Mouse (Mus musculus) midbrain, embryonic 14.5 days (tissue): ENCODE measurements at regions not wholly inside any gene's neighbourhood (a gene's known extent, or its start where the extent isn't known, plus 50 kb on each side); places are given as distances from the start of the nearest gene placed in this dataset.
A peak's percentile ranks its signal among the peaks of the same experiment; 100 is the strongest.

ENCODE experiments used
- ATAC-seq: fragments of 200-750 bp; cut with Nextera tagmentation; 2 replicates; pipeline ENCODE4 v1.8.0; 2017; ENCODE audit warnings: moderate number of reproducible peaks, moderate library complexity; ENCODE audit not compliant: low FRiP score, low TSS enrichment
- DNase-seq: peaks from one replicate; pipeline ENCODE4 v3.0.0-alpha.2; 2015
- H3K27ac ChIP-seq: fragments of 300-500 bp; sonication (generic); replicated peaks from 2 replicates; pipeline ENCODE4 v1.5.1; 2014; ENCODE audit warnings: mild to moderate bottlenecking, low read depth, low read length, moderate library complexity
- H3K27me3 ChIP-seq: fragments of 300-500 bp; sonication (generic); 2 replicates; pipeline ENCODE4 v1.6.1; 2014; ENCODE audit warnings: low read length, control low read depth, mixed read lengths; ENCODE audit not compliant: control insufficient read depth, insufficient read depth
- H3K36me3 ChIP-seq: fragments of 300-500 bp; sonication (generic); 2 replicates; pipeline ENCODE4 v1.6.1; 2014; ENCODE audit warnings: low read length, control low read depth; ENCODE audit not compliant: control insufficient read depth, insufficient read depth
- H3K4me1 ChIP-seq: fragments of 300-500 bp; sonication (generic); 2 replicates; pipeline ENCODE4 v1.6.1; 2014; ENCODE audit warnings: mild to moderate bottlenecking, antibody characterized with exemption, low read length, control low read depth; ENCODE audit not compliant: control insufficient read depth, insufficient read depth
- H3K4me2 ChIP-seq: fragments of 300-500 bp; sonication (generic); 2 replicates; pipeline ENCODE4 v1.6.1; 2014; ENCODE audit warnings: mild to moderate bottlenecking, low read length, moderate library complexity
- H3K4me3 ChIP-seq: fragments of 300-500 bp; sonication (generic); replicated peaks from 2 replicates; pipeline ENCODE4 v1.5.1; 2014; ENCODE audit warnings: low read depth, low read length
- H3K9ac ChIP-seq: fragments of 300-500 bp; sonication (generic); replicated peaks from 2 replicates; pipeline ENCODE4 v1.6.1; 2014; ENCODE audit warnings: mild to moderate bottlenecking, low read length, moderate library complexity
- H3K9me3 ChIP-seq: fragments of 300-500 bp; sonication (generic); 2 replicates; pipeline ENCODE4 v1.6.1; 2016; ENCODE audit warnings: low read length, control low read depth, mixed read lengths; ENCODE audit not compliant: control insufficient read depth
- WGBS: fragments of 180-500 bp; shearing (Covaris S2); extraction: QIAGEN DNeasy Blood & Tissue Kit; methylation state at CpG from one replicate; pipeline ENCODE4 v1.1.7; 2014; 5-methylcytosine and 5-hydroxymethylcytosine counted together

DNA sequence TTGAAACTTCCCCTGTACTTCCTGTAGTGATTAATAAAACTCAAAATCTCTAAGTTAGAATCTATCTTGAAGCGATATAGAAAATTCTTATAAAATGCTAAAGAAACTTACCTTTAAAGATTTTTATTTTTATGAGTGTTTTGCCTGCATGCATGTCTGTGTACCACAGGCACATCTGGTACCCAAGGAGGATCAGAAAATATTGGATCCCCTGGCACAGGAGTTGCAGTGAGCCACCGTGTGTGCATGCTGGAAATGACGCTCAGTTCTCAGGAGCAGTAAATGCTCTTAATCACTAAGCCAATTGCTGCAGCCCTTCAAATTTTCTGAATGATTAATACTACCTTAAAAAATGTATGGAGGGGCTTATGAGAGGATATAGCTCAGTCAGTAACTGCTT is 142.8 kb upstream of the 4931417E11Rik start:
- Histone ChIP-seq H3K27me3 (no peaks in the 10 kb centered on the region), H3K4me3 (no peak overlapping the region), H3K9ac (no peak overlapping the region), H3K4me2 (no peak overlapping the region), H3K27ac (no peak overlapping the region), H3K9me3 (no peaks in the 10 kb centered on the region), H3K36me3 (no peaks in the 10 kb centered on the region), H3K4me1 (no peaks in the 10 kb centered on the region)
- WGBS = 60% methylated on average over 3 of the region's 3 CpGs
- DNase-seq (peak; percentile 18), ATAC-seq (no peak)

DNA sequence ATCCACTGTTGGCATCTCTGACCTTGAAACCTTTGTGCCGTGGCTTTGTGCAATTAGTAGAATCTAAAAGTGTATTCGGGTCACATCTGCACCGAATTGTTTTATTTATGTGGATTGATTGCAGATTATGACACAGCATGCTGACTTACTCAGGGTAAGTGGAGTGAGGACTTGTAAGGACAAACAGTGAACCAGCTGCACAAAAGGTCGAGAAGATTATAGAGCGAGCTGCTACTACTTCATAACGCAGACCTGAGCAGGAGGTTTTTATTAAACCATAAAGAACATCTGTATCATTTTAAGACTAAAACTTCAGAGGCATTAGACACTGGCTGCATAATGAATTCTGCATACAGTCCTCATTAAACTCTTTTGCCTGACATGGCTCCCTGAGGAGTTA is 142.4 kb upstream of the 4931417E11Rik start:
- Histone ChIP-seq H3K9me3 (no peaks in the 10 kb centered on the region), H3K27me3 (no peaks in the 10 kb centered on the region), H3K4me3 (no peak overlapping the region), H3K4me1 (no peaks in the 10 kb centered on the region), H3K4me2 (no peak overlapping the region), H3K36me3 (no peaks in the 10 kb centered on the region), H3K9ac (no peak overlapping the region), H3K27ac (no peak overlapping the region)
- DNase-seq (peak; percentile 14), ATAC-seq (no peak)
- WGBS = 67% methylated on average over 6 of the region's 6 CpGs

DNA sequence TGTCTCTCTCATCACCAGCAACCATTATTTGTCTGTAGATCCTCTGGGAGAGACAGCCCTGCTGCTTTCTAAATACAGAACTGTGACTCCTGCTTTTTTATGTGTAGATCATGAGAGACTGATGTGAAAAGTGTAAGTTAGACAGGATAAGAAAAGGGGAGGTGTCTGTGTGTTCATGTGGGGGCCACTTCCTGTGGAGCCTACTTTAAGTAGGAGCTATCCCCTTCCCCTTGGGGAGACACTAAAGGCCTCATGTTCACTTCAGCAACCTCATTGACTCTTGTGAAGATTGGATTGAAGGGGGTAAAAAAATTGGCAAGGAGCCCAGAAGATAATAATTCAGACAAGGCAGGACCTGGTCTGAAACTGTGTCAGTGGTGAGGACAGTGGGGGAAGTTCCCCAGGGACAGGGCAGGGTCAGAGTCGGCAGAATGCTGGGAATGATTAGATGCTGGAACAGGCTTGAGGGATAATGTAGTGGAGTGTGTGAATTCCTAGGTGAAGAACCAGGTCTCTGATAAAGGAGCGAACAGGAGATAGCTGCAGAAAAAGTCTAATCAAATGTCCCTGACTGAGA is 140.7 kb upstream of the 4931417E11Rik start:
- Histone ChIP-seq H3K36me3 (no peaks in the 10 kb centered on the region), H3K27ac (no peak overlapping the region), H3K4me3 (no peak overlapping the region), H3K9ac (no peak overlapping the region), H3K4me2 (no peak overlapping the region), H3K27me3 (no peaks in the 10 kb centered on the region), H3K9me3 (no peaks in the 10 kb centered on the region), H3K4me1 (no peaks in the 10 kb centered on the region)
- ATAC-seq (peak; percentile 31; the same call in 1 of the 2 replicates), DNase-seq (no peak)
- 55% methylated on average over 2 of the region's 2 CpGs for WGBS

DNA sequence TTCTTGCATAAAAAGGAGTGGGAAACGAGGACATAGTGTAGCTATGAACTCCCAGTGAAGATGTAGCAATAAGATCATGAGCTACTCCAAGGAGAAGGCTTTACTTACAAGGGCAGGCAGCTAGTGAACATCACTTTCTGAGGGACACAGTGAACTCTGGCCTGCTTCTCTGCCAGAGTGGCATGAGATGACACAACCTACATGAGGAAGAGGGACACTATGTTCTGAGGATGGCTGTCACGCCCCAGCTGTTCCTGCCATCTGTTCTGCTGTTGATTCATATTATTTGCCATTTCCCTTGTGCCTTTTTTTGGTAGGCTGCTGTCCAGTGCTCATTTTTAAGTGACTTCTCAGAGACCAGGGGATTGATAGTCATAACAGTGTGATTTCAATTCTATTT is 118.2 kb upstream of the 4931417E11Rik start:
- H3K9me3 ChIP-seq = no peaks in the 10 kb centered on the region
- H3K4me1 ChIP-seq = no peaks in the 10 kb centered on the region
- no peaks in the 10 kb centered on the region for H3K27me3 ChIP-seq
- H3K4me3 ChIP-seq = no peak overlapping the region
- no peak overlapping the region for H3K4me2 ChIP-seq
- 84% methylated on average over 2 of the region's 2 CpGs for WGBS
- no peak overlapping the region for H3K27ac ChIP-seq
- no peak for DNase-seq
- no peaks in the 10 kb centered on the region for H3K36me3 ChIP-seq
- no peak overlapping the region for H3K9ac ChIP-seq
- ATAC-seq = no peak

DNA sequence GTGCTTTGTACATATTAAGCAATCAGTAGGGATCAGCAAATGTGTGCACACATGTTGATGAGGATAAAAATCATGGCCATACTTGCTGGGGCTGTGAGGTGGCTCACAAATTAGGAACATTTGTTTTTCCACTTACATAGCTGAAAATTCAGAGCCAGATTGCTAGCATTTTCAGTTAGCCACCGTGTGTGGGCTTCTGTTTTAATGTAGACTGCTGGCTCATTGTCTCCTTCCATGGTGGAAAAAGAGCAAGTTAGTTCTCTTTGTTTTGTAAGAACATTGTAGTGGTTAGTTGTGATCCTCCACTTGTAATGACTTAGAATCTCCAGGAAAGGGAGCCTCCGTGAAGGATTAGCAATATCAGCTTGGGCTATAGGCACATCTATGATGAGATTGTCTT is 107.2 kb upstream of the 4931417E11Rik start:
- Histone ChIP-seq H3K27ac (no peak overlapping the region), H3K4me1 (no peaks in the 10 kb centered on the region), H3K4me2 (no peak overlapping the region), H3K4me3 (no peak overlapping the region), H3K36me3 (no peaks in the 10 kb centered on the region), H3K27me3 (no peaks in the 10 kb centered on the region), H3K9me3 (no peaks in the 10 kb centered on the region), H3K9ac (no peak overlapping the region)
- ATAC-seq = no peak
- DNase-seq = no peak
- 84% methylated on average over 2 of the region's 2 CpGs for WGBS

DNA sequence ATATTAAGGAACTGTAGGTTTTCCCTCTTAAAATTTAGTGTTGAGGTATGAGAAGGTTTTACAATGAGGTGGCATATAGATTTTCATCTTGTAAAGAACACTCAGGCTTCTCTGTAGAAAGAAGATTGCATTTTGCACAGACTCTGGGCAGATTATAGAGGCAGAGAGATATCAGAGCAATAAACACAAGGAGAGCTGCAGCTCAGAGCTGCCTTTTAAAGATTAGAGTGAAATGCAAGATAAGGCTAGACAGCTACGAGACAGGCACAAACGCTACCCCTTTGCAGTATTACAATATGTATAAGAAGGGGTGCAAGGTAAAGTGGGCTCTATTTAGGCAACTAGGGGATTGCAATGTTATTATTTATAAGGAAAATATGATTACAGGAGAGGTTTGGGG is 90.5 kb upstream of the 4931417E11Rik start:
- Histone ChIP-seq H3K36me3 (no peaks in the 10 kb centered on the region), H3K9ac (no peak overlapping the region), H3K4me3 (no peak overlapping the region), H3K27me3 (no peaks in the 10 kb centered on the region), H3K4me2 (no peak overlapping the region), H3K9me3 (no peaks in the 10 kb centered on the region), H3K4me1 (no peaks in the 10 kb centered on the region), H3K27ac (no peak overlapping the region)
- 84% methylated on average over 2 of the region's 2 CpGs for WGBS
- DNase-seq (no peak), ATAC-seq (no peak)

DNA sequence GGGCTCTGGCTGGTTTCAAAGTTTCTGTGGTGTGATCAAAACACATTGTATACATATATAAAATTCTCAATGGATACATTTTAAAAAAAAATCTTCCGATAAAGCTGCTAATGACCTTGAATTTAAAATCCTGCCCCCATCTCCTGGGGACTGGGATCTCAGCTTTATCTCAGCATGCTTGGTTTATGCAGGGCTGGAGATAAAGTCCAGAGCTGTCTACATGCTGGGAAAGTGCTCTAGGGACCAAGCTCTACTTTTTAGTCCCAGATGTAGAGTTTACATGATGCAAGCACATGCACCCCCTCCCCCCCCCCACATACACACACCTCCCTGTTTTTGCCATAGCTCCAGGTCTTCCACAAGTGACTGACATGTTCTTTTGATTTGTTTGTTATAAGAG is 61.1 kb upstream of the 4931417E11Rik start:
- DNase-seq (no peak), ATAC-seq (no peak)
- H3K9ac ChIP-seq = no peak overlapping the region
- H3K27ac ChIP-seq = no peak overlapping the region
- H3K4me3 ChIP-seq = no peak overlapping the region
- 69% methylated on average over 1 of the region's 1 CpGs for WGBS
- H3K4me2 ChIP-seq = no peak overlapping the region
- no peaks in the 10 kb centered on the region for H3K9me3 ChIP-seq
- 0 out of 2 replicates have a peak, but pooled peaks cover 4% of the 10 kb centered on the region for H3K4me1 ChIP-seq
- no peaks in the 10 kb centered on the region for H3K36me3 ChIP-seq
- H3K27me3 ChIP-seq = no peaks in the 10 kb centered on the region

DNA sequence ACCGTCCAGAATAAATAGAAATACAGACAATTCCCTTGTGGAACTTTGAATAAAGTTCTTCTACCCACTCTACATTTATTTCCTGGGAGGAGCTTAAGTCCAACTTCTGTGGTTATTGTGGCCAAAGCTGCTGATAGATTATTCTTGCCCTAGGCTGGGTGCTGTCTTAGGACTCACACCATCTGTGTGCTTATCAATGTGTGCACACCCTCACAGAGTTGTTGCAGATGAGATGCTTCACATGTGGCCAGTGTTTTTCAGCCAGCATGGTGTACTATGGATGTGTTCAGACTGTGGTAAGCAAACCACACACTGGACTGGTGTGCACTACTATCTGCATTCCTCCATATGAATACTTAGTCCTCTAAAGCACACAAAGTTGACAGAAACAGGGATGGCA is 60.6 kb upstream of the 4931417E11Rik start:
- no peaks in the 10 kb centered on the region for H3K9me3 ChIP-seq

DNA sequence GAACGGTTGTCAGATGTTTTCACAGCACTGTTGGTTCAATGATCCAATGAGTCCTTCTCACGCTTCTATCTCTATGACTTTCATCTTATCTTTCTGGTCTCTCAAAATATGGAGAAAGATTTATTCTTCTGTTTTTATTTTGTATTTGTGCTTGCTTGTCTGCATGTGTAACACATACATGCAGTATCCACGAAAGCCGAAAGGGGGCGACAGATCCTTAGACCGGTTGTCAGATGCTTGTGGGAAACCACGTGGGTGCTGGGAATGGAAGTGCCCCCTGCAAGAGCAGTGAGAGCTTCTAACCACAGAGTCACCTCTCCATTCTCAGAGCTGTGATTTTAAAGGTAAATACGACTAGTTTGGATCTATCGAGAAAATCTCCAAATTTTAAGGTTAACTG is 54.2 kb upstream of the 4931417E11Rik start:
- no peak overlapping the region for H3K27ac ChIP-seq
- H3K4me2 ChIP-seq = no peak overlapping the region
- H3K36me3 ChIP-seq = no peaks in the 10 kb centered on the region
- no peak for DNase-seq
- H3K4me3 ChIP-seq = no peak overlapping the region
- H3K9ac ChIP-seq = no peak overlapping the region
- no peaks in the 10 kb centered on the region for H3K9me3 ChIP-seq
- H3K4me1 ChIP-seq = no peaks in the 10 kb centered on the region
- WGBS = 74% methylated on average over 9 of the region's 9 CpGs
- ATAC-seq = no peak
- no peaks in the 10 kb centered on the region for H3K27me3 ChIP-seq

More for the DNA sequence above, 60.6 kb upstream of the 4931417E11Rik start:
- no peak overlapping the region for H3K9ac ChIP-seq
- H3K4me3 ChIP-seq = no peak overlapping the region
- no peaks in the 10 kb centered on the region for H3K27me3 ChIP-seq
- ATAC-seq = no peak
- H3K27ac ChIP-seq = no peak overlapping the region
- DNase-seq = no peak
- no peak overlapping the region for H3K4me2 ChIP-seq
- no peaks in the 10 kb centered on the region for H3K36me3 ChIP-seq
- 0 out of 2 replicates have a peak, but pooled peaks cover 4% of the 10 kb centered on the region for H3K4me1 ChIP-seq
- 91% methylated on average over 1 of the region's 1 CpGs for WGBS
